Mouse (Mus musculus) MEL (cell line): ENCODE measurements at regions not wholly inside any gene's neighbourhood (a gene's known extent, or its start where the extent isn't known, plus 50 kb on each side); places are given as distances from the start of the nearest gene placed in this dataset.

ENCODE experiments used
- DNase-seq: peaks from one replicate; pipeline ENCODE4 v3.0.0; 2011; ENCODE audit warnings: low read depth, low spot score
- H3K27ac ChIP-seq: 2 replicates; pipeline ENCODE4 v1.5.1; 2012; ENCODE audit warnings: low read depth, mild to moderate bottlenecking, control low read depth, low read length, moderate library complexity; ENCODE audit not compliant: control insufficient read depth
- H3K27me3 ChIP-seq, 2 experiments: fragments of 150-350 bp in 1 of 2; sonication (generic) in 1 of 2; 2 replicates each; pipeline ENCODE4 v1.6.1; 2012; ENCODE audit warnings: low read length in 2 of 2, mild to moderate bottlenecking in 2 of 2, improper control_type of control experiment in 1 of 2, moderate library complexity in 1 of 2; ENCODE audit not compliant: insufficient read depth in 2 of 2, control insufficient read depth in 1 of 2
- H3K36me3 ChIP-seq, 2 experiments: 2 replicates each; pipeline ENCODE4 v1.6.1; 2012 to 2014; ENCODE audit warnings: low read length in 2 of 2, improper control_type of control experiment in 1 of 2, inconsistent platforms in 1 of 2, mild to moderate bottlenecking in 1 of 2; ENCODE audit not compliant: insufficient read depth in 2 of 2, control insufficient read depth in 1 of 2
- H3K4me1 ChIP-seq, 2 experiments: fragments of 150-350 bp in 1 of 2; sonication (generic) in 1 of 2; 2 replicates each; pipeline ENCODE4 v1.6.1; 2012; ENCODE audit warnings: low read length in 2 of 2, improper control_type of control experiment in 1 of 2, mild to moderate bottlenecking in 1 of 2; ENCODE audit not compliant: insufficient read depth in 2 of 2, control insufficient read depth in 1 of 2
- H3K4me3 ChIP-seq, 2 experiments: fragments of 150-350 bp in 1 of 2; sonication (generic) in 1 of 2; 2 replicates each; pipeline ENCODE4 v1.5.1; 2012; ENCODE audit warnings: low read depth in 2 of 2, low read length in 2 of 2, mild to moderate bottlenecking in 2 of 2, moderate library complexity in 2 of 2, control low read depth in 1 of 2, improper control_type of control experiment in 1 of 2; ENCODE audit not compliant: control insufficient read depth in 1 of 2, insufficient read depth in 1 of 2
- H3K79me2 ChIP-seq: 2 replicates; pipeline ENCODE4 v1.6.1; 2012; ENCODE audit warnings: mild to moderate bottlenecking, low read length, moderate library complexity; ENCODE audit not compliant: control insufficient read depth, poor library complexity, insufficient read depth
- H3K9ac ChIP-seq: 2 replicates; pipeline ENCODE4 v1.6.1; 2012; ENCODE audit warnings: low read depth, mild to moderate bottlenecking, control low read depth, low read length, moderate library complexity; ENCODE audit not compliant: control insufficient read depth, poor library complexity, severe bottlenecking
- H3K9me3 ChIP-seq: fragments of 150-350 bp; sonication (generic); replicated peaks from 2 replicates; pipeline ENCODE4 v1.6.1; 2012; ENCODE audit warnings: mild to moderate bottlenecking, low read length, improper control_type of control experiment, moderate library complexity; ENCODE audit not compliant: insufficient read depth
- CHD1 ChIP-seq: IDR thresholded peaks from 2 replicates; pipeline ENCODE4 v1.6.1; 2012; ENCODE audit warnings: low read depth, mild to moderate bottlenecking, inconsistent platforms, low read length, improper control_type of control experiment
- EP300 ChIP-seq, 2 experiments: IDR thresholded peaks; 2 replicates each; pipeline ENCODE4 v1.6.1; 2011; ENCODE audit warnings: improper control_type of control experiment in 2 of 2, low read length in 2 of 2, low read depth in 1 of 2, mild to moderate bottlenecking in 1 of 2
- ETS1 ChIP-seq: IDR thresholded peaks from 2 replicates; pipeline ENCODE4 v1.6.1; 2012; ENCODE audit warnings: low read depth, mild to moderate bottlenecking, inconsistent platforms, low read length, improper control_type of control experiment, moderate library complexity
- JUND ChIP-seq: IDR thresholded peaks from 2 replicates; pipeline ENCODE4 v1.6.1; 2011; ENCODE audit warnings: low read depth, mild to moderate bottlenecking, improper control_type of control experiment, low read length
- MAFK ChIP-seq: IDR thresholded peaks from 2 replicates; pipeline ENCODE4 v1.6.1; 2011; ENCODE audit warnings: low read depth, mild to moderate bottlenecking, low read length, improper control_type of control experiment, borderline replicate concordance
- MAX ChIP-seq: IDR thresholded peaks from 2 replicates; pipeline ENCODE4 v1.6.1; 2011; ENCODE audit warnings: low read length, improper control_type of control experiment
- MEF2A ChIP-seq: IDR thresholded peaks from 2 replicates; pipeline ENCODE4 v1.6.1; 2014; ENCODE audit warnings: low read depth, mild to moderate bottlenecking, inconsistent platforms, low read length, improper control_type of control experiment; ENCODE audit not compliant: poor library complexity, insufficient replicate concordance, severe bottlenecking; ENCODE audit errors: extremely low read depth
- NRF1 ChIP-seq: IDR thresholded peaks from 2 replicates; pipeline ENCODE4 v1.6.1; 2014; ENCODE audit warnings: low read depth, mild to moderate bottlenecking, inconsistent platforms, low read length, improper control_type of control experiment, moderate library complexity; ENCODE audit not compliant: poor library complexity, insufficient read depth, severe bottlenecking
- POLR2AphosphoS5 ChIP-seq: IDR thresholded peaks from 2 replicates; pipeline ENCODE4 v1.6.1; 2012; ENCODE audit warnings: low read depth, borderline replicate concordance, mild to moderate bottlenecking, inconsistent platforms, low read length, moderate library complexity, mixed read lengths
- SIN3A ChIP-seq: IDR thresholded peaks from 2 replicates; pipeline ENCODE4 v1.6.1; 2012; ENCODE audit warnings: low read length, improper control_type of control experiment, inconsistent platforms
- SMC3 ChIP-seq: IDR thresholded peaks from 2 replicates; pipeline ENCODE4 v1.6.1; 2011; ENCODE audit warnings: low read depth, low read length, improper control_type of control experiment
- TBP ChIP-seq: IDR thresholded peaks from 2 replicates; pipeline ENCODE4 v1.8.0; 2011; ENCODE audit warnings: low read depth, low read length, improper control_type of control experiment
- TCF12 ChIP-seq: IDR thresholded peaks from 2 replicates; pipeline ENCODE4 v1.6.1; 2014; ENCODE audit warnings: low read depth, mild to moderate bottlenecking, inconsistent platforms, low read length, improper control_type of control experiment, moderate library complexity
- UBTF ChIP-seq: IDR thresholded peaks from 2 replicates; pipeline ENCODE4 v1.6.1; 2012; ENCODE audit warnings: low read depth, mild to moderate bottlenecking, inconsistent platforms, low read length, improper control_type of control experiment, moderate library complexity, borderline replicate concordance; ENCODE audit not compliant: insufficient read depth
- USF2 ChIP-seq, 2 experiments: IDR thresholded peaks; 2 replicates each; pipeline ENCODE4 v1.6.1; 2011 to 2012; ENCODE audit warnings: improper control_type of control experiment in 2 of 2, low read length in 2 of 2, borderline replicate concordance in 1 of 2, inconsistent platforms in 1 of 2, low read depth in 1 of 2, mild to moderate bottlenecking in 1 of 2; ENCODE audit not compliant: insufficient read depth in 1 of 2

DNA sequence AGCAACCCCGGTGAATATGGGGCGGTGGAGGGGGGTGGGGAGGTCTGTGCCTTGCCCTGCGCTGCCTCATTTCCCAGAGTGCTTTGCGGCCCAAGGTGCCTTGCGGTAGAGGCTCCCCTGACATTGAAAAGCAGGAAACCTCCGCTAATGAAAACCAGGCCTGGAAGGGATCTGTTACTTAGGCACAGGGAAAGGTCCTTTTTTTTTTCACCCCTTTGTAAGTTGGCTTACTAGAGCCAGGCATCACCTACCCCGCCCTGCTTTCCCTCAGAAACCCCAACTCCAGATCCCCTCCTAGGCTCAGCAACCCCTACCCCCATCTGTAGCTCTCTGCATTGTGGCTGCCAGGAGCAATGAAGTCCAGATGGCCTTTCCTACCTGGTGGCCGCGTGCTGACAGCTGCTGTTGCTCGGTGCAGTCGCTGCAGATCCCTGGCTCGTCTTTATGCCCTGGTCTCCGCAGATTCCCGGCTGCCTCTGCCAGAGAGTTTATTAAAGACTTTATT, 353.4 kb downstream of the Ptpru start:
- Histone ChIP-seq H3K27me3 (no peaks in the 10 kb centered on the region), H3K36me3 (no peaks in the 10 kb centered on the region), H3K4me3 (no peak overlapping the region), H3K4me1 (no peaks in the 10 kb centered on the region), H3K79me2 (no peaks in the 10 kb centered on the region), H3K9ac (no peak overlapping the region), H3K9me3 (no peaks in the 10 kb centered on the region), H3K27ac (no peak overlapping the region)
- no peak for DNase-seq
- no peak for TF ChIP-seq CHD1
- TF ChIP-seq POLR2AphosphoS5 = no peak

DNA sequence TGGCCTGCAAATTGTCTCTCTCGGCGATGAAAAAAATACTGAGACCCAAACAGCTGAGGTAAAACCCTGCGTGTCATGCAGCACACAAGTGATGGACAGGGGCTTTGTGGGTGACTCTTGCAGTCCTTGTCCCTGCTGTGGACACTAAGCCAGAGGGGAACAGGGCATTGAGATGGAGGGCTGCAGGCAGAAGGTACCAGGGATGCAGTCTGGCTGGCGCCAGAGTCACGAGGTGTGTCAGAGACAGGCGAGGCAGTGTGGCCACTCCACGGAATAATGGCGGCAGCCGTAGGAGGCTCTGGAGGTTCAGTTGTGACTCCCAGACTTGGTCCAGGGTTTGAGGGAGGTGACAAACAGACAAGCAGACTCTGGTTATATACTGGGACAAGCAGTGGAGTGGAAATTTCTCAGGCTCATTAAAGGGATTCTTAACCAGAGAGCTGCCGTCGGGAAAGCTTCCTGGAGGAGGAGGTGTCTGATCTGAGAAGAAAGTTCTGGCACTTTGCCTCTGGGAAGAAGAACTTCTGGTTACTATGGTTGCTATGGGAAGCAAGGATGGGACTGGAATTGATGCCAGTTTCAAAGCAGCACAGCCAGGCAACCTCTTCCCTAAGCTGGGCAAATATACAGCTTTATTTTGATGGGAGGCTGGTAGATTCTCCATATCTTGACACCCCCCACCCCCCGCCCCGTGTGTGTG, 352.8 kb downstream of the Ptpru start:
- Histone ChIP-seq H3K27me3 (no peaks in the 10 kb centered on the region), H3K4me1 (no peaks in the 10 kb centered on the region), H3K9ac (no peak overlapping the region)
- no peak for TF ChIP-seq ETS1
- TF ChIP-seq MAFK = no peak
- TF ChIP-seq SIN3A = no peak
- no peak for TF ChIP-seq UBTF
- TF ChIP-seq SMC3 = no peak
- no peak for TF ChIP-seq JUND
- no peak for TF ChIP-seq USF2 (IDR thresholded peaks at IDR 0.05; ENCODE audit: borderline replicate concordance in 1 of 2, insufficient read depth in 1 of 2, low read depth in 1 of 2, low read length in 2 of 2)
- TF ChIP-seq POLR2AphosphoS5 = no peak
- no peak for TF ChIP-seq CHD1
- no peak for TF ChIP-seq NRF1
- no peak for TF ChIP-seq TBP
- TF ChIP-seq TCF12 = no peak
- TF ChIP-seq EP300 (IDR thresholded peaks at IDR 0.05; ENCODE audit: low read depth in 1 of 2, low read length in 2 of 2) = no peak
- no peak for TF ChIP-seq MEF2A
- TF ChIP-seq MAX = no peak
- TF ChIP-seq, all 39 proteins: peak for 0
- no peak overlapping the region for H3K27ac ChIP-seq
- H3K4me3 ChIP-seq = no peak overlapping the region
- H3K79me2 ChIP-seq = no peaks in the 10 kb centered on the region
- no peaks in the 10 kb centered on the region for H3K36me3 ChIP-seq
- DNase-seq = no peak
- no peaks in the 10 kb centered on the region for H3K9me3 ChIP-seq
